Mouse (Mus musculus) right cerebral cortex, postnatal 14 days (tissue): Measurements from ENCODE around the gene Gm9837.

Experiments used
- DNase-seq: peaks from one replicate; pipeline ENCODE4 v3.0.0; 2022

Gm9837 gene

GRCm38 (mm10) chr11:53486822-53487594 is 16.7 kb upstream of the Gm9837 start:
- no peak for DNase-seq

- no peak for DNase-seq
Measured at GRCm38 (mm10) chr11:53486351-53486750, 16.1 kb upstream of the Gm9837 start.

GRCm38 (mm10) chr11:53485719-53486118 is 15.4 kb upstream of the Gm9837 start:
- DNase-seq, result no peak

GRCm38 (mm10) chr11:53483159-53483891 is 13.0 kb upstream of the Gm9837 start:
- no peak for DNase-seq

GRCm38 (mm10) chr11:53481088-53481730 is 10.9 kb upstream of the Gm9837 start:
- DNase-seq, result no peak

- peak; percentile 66 for DNase-seq
Measured at GRCm38 (mm10) chr11:53479783-53480301, 9.6 kb upstream of the Gm9837 start, which contains the start of the genes Gm9945 and Sowaha. Gene Gm9945, plus strand, starts transcription at chr11:53480166. Gene Sowaha, minus strand, starts transcription at chr11:53480274.

- DNase-seq, result peak; percentile 44
Measured at GRCm38 (mm10) chr11:53479171-53479782, 9.0 kb upstream of the Gm9837 start.

- DNase-seq, result peak; percentile 48
Measured at GRCm38 (mm10) chr11:53478383-53479170, 8.3 kb upstream of the Gm9837 start.

- DNase-seq, result no peak
Measured at GRCm38 (mm10) chr11:53477833-53478232, 7.6 kb upstream of the Gm9837 start.

- no peak for DNase-seq
Measured at GRCm38 (mm10) chr11:53475620-53476019, 5.3 kb upstream of the Gm9837 start.

- no peak for DNase-seq
Measured at GRCm38 (mm10) chr11:53472709-53473108, 2.4 kb upstream of the Gm9837 start.

- DNase-seq, result peak; percentile 62
Measured at GRCm38 (mm10) chr11:53469294-53469967, 848 bp downstream of the Gm9837 start.

GRCm38 (mm10) chr11:53466231-53466971 is 3.9 kb downstream of the Gm9837 start:
- peak; percentile 91 for DNase-seq

- DNase-seq, result peak; percentile 64
Measured at GRCm38 (mm10) chr11:53463551-53464424, 6.5 kb downstream of the Gm9837 start.

GRCm38 (mm10) chr11:53461727-53462126 is 8.6 kb downstream of the Gm9837 start:
- no peak for DNase-seq

GRCm38 (mm10) chr11:53460192-53460591 is 10.1 kb downstream of the Gm9837 start:
- DNase-seq, result no peak

GRCm38 (mm10) chr11:53458996-53459395 is 11.3 kb downstream of the Gm9837 start:
- DNase-seq, result no peak

GRCm38 (mm10) chr11:53457372-53457954 is 12.8 kb downstream of the Gm9837 start:
- no peak for DNase-seq
